Mouse (Mus musculus): ENCODE results near the gene Pgf. TPM values are rescaled to one million over a fixed set of nuclear protein-coding genes. Genes with fewer than 3 reads are reported as not detected.

Gene Pgf
- polyA plus RNA-seq, 1 experiment from 2014 or later = 13.4 TPM

- Histone ChIP-seq H3K9me3 (replicated peaks; ENCODE audit: control insufficient read depth, low read length) (no peaks in the 10 kb centered on the region), H3K27me3 (ENCODE audit: control insufficient read depth, insufficient read depth, low read length) (no peaks in the 10 kb centered on the region), H3K27ac (replicated peaks; ENCODE audit: low read depth, low read length) (no peak overlapping the region), H3K4me2 (ENCODE audit: low read depth, low read length) (no peak overlapping the region), H3K4me3 (ENCODE audit: low read depth, low read length) (no peak overlapping the region), H3K9ac (replicated peaks; ENCODE audit: low read length) (no peak overlapping the region), H3K4me1 (ENCODE audit: control insufficient read depth, insufficient read depth, low read length) (peaks cover 11% of the 10 kb centered on the region), H3K36me3 (replicated peaks; ENCODE audit: control insufficient read depth, insufficient read depth, low read depth, low read length) (no peaks in the 10 kb centered on the region)
- ATAC-seq (replicated peaks; ENCODE audit: insufficient number of reproducible peaks, low FRiP score, low TSS enrichment, low read depth) = no peak
- no peak for DNase-seq (ENCODE audit: low spot score)
- 58% methylated on average over 7 of the region's 7 CpGs for WGBS
These were observed 19.8 kb upstream of the Pgf start for GRCm38 (mm10) chr12:85197371-85197770.

GRCm38 (mm10) chr12:85196191-85196590 is 18.6 kb upstream of the Pgf start:
- ATAC-seq (replicated peaks; ENCODE audit: insufficient number of reproducible peaks, low FRiP score, low TSS enrichment, low read depth) = no peak
- Histone ChIP-seq H3K4me1 (ENCODE audit: control insufficient read depth, insufficient read depth, low read length) (peaks cover 6% of the 10 kb centered on the region), H3K27me3 (ENCODE audit: control insufficient read depth, insufficient read depth, low read length) (no peaks in the 10 kb centered on the region), H3K4me3 (ENCODE audit: low read depth, low read length) (no peak overlapping the region), H3K4me2 (ENCODE audit: low read depth, low read length) (no peak overlapping the region), H3K9me3 (replicated peaks; ENCODE audit: control insufficient read depth, low read length) (no peaks in the 10 kb centered on the region), H3K36me3 (replicated peaks; ENCODE audit: control insufficient read depth, insufficient read depth, low read depth, low read length) (no peaks in the 10 kb centered on the region), H3K27ac (replicated peaks; ENCODE audit: low read depth, low read length) (no peak overlapping the region), H3K9ac (replicated peaks; ENCODE audit: low read length) (no peak overlapping the region)
- DNase-seq (ENCODE audit: low spot score) = no peak
- WGBS = 79% methylated on average over 10 of the region's 10 CpGs

GRCm38 (mm10) chr12:85195086-85195485 is 17.5 kb upstream of the Pgf start:
- no peak for DNase-seq (ENCODE audit: low spot score)
- H3K36me3 ChIP-seq (replicated peaks; ENCODE audit: control insufficient read depth, insufficient read depth, low read depth, low read length) = no peaks in the 10 kb centered on the region
- H3K9ac ChIP-seq (replicated peaks; ENCODE audit: low read length) = no peak overlapping the region
- ATAC-seq (replicated peaks; ENCODE audit: insufficient number of reproducible peaks, low FRiP score, low TSS enrichment, low read depth) = no peak
- no peak overlapping the region for H3K4me2 ChIP-seq (ENCODE audit: low read depth, low read length)
- H3K27ac ChIP-seq (replicated peaks; ENCODE audit: low read depth, low read length) = no peak overlapping the region
- no peaks in the 10 kb centered on the region for H3K27me3 ChIP-seq (ENCODE audit: control insufficient read depth, insufficient read depth, low read length)
- H3K9me3 ChIP-seq (replicated peaks; ENCODE audit: control insufficient read depth, low read length) = no peaks in the 10 kb centered on the region
- H3K4me3 ChIP-seq (ENCODE audit: low read depth, low read length) = no peak overlapping the region
- peaks cover 2% of the 10 kb centered on the region; the same call in 1 of the 2 replicates for H3K4me1 ChIP-seq (ENCODE audit: control insufficient read depth, insufficient read depth, low read length)
- WGBS = 75% methylated on average over 5 of the region's 5 CpGs

- H3K9ac ChIP-seq (replicated peaks; ENCODE audit: low read length) = no peak overlapping the region
- no peak overlapping the region for H3K4me2 ChIP-seq (ENCODE audit: low read depth, low read length)
- ATAC-seq (replicated peaks; ENCODE audit: insufficient number of reproducible peaks, low FRiP score, low TSS enrichment, low read depth) (no peak), DNase-seq (ENCODE audit: low spot score) (no peak)
- no peaks in the 10 kb centered on the region for H3K9me3 ChIP-seq (replicated peaks; ENCODE audit: control insufficient read depth, low read length)
- H3K27ac ChIP-seq (replicated peaks; ENCODE audit: low read depth, low read length) = no peak overlapping the region
- 67% methylated on average over 4 of the region's 4 CpGs for WGBS
- H3K27me3 ChIP-seq (ENCODE audit: control insufficient read depth, insufficient read depth, low read length) = no peaks in the 10 kb centered on the region
- H3K36me3 ChIP-seq (replicated peaks; ENCODE audit: control insufficient read depth, insufficient read depth, low read depth, low read length) = no peaks in the 10 kb centered on the region
- H3K4me3 ChIP-seq (ENCODE audit: low read depth, low read length) = no peak overlapping the region
- H3K4me1 ChIP-seq (ENCODE audit: control insufficient read depth, insufficient read depth, low read length) = peaks cover 2% of the 10 kb centered on the region; the same call in 1 of the 2 replicates
These were observed 17.0 kb upstream of the Pgf start for GRCm38 (mm10) chr12:85194623-85195018.

- ATAC-seq (replicated peaks; ENCODE audit: insufficient number of reproducible peaks, low FRiP score, low TSS enrichment, low read depth) = no peak
- H3K27me3 ChIP-seq (ENCODE audit: control insufficient read depth, insufficient read depth, low read length) = no peaks in the 10 kb centered on the region
These were observed 16.5 kb upstream of the Pgf start for GRCm38 (mm10) chr12:85193923-85194622.

GRCm38 (mm10) chr12:85193146-85193545 is 15.6 kb upstream of the Pgf start:
- no peaks in the 10 kb centered on the region for H3K36me3 ChIP-seq (replicated peaks; ENCODE audit: control insufficient read depth, insufficient read depth, low read depth, low read length)
- peaks cover 2% of the 10 kb centered on the region; the same call in 1 of the 2 replicates for H3K4me1 ChIP-seq (ENCODE audit: control insufficient read depth, insufficient read depth, low read length)
- WGBS = 82% methylated on average over 10 of the region's 10 CpGs
- H3K9ac ChIP-seq (replicated peaks; ENCODE audit: low read length) = no peak overlapping the region
- no peak overlapping the region for H3K4me3 ChIP-seq (ENCODE audit: low read depth, low read length)
- no peak overlapping the region for H3K27ac ChIP-seq (replicated peaks; ENCODE audit: low read depth, low read length)
- H3K9me3 ChIP-seq (replicated peaks; ENCODE audit: control insufficient read depth, low read length) = no peaks in the 10 kb centered on the region
- DNase-seq (ENCODE audit: low spot score) (no peak), ATAC-seq (replicated peaks; ENCODE audit: insufficient number of reproducible peaks, low FRiP score, low TSS enrichment, low read depth) (no peak)
- no peaks in the 10 kb centered on the region for H3K27me3 ChIP-seq (ENCODE audit: control insufficient read depth, insufficient read depth, low read length)
- H3K4me2 ChIP-seq (ENCODE audit: low read depth, low read length) = no peak overlapping the region

More at GRCm38 (mm10) chr12:85193923-85194622, 16.5 kb upstream of the Pgf start:
- Histone ChIP-seq H3K36me3 (replicated peaks; ENCODE audit: control insufficient read depth, insufficient read depth, low read depth, low read length) (no peaks in the 10 kb centered on the region), H3K4me3 (ENCODE audit: low read depth, low read length) (no peak overlapping the region), H3K9me3 (replicated peaks; ENCODE audit: control insufficient read depth, low read length) (no peaks in the 10 kb centered on the region), H3K4me1 (ENCODE audit: control insufficient read depth, insufficient read depth, low read length) (peaks cover 2% of the 10 kb centered on the region; the same call in 1 of the 2 replicates), H3K4me2 (ENCODE audit: low read depth, low read length) (no peak overlapping the region), H3K27ac (replicated peaks; ENCODE audit: low read depth, low read length) (no peak overlapping the region), H3K9ac (replicated peaks; ENCODE audit: low read length) (no peak overlapping the region)
- no peak for DNase-seq (ENCODE audit: low spot score)
- WGBS = 90% methylated on average over 11 of the region's 11 CpGs

- Histone ChIP-seq H3K27me3 (ENCODE audit: control insufficient read depth, insufficient read depth, low read length) (no peaks in the 10 kb centered on the region), H3K27ac (replicated peaks; ENCODE audit: low read depth, low read length) (no peak overlapping the region), H3K4me2 (ENCODE audit: low read depth, low read length) (no peak overlapping the region), H3K4me3 (ENCODE audit: low read depth, low read length) (no peak overlapping the region), H3K4me1 (ENCODE audit: control insufficient read depth, insufficient read depth, low read length) (peaks cover 2% of the 10 kb centered on the region; the same call in 1 of the 2 replicates), H3K9me3 (replicated peaks; ENCODE audit: control insufficient read depth, low read length) (no peaks in the 10 kb centered on the region), H3K9ac (replicated peaks; ENCODE audit: low read length) (no peak overlapping the region), H3K36me3 (replicated peaks; ENCODE audit: control insufficient read depth, insufficient read depth, low read depth, low read length) (no peaks in the 10 kb centered on the region)
- ATAC-seq (replicated peaks; ENCODE audit: insufficient number of reproducible peaks, low FRiP score, low TSS enrichment, low read depth) (no peak), DNase-seq (ENCODE audit: low spot score) (no peak)
- WGBS = 22% methylated on average over 19 of the region's 19 CpGs
These were observed 15.0 kb upstream of the Pgf start for GRCm38 (mm10) chr12:85192461-85193108.

GRCm38 (mm10) chr12:85190290-85190689 is 12.7 kb upstream of the Pgf start:
- DNase-seq (ENCODE audit: low spot score) (no peak), ATAC-seq (replicated peaks; ENCODE audit: insufficient number of reproducible peaks, low FRiP score, low TSS enrichment, low read depth) (no peak)
- H3K4me3 ChIP-seq (ENCODE audit: low read depth, low read length) = no peak overlapping the region
- no peaks in the 10 kb centered on the region for H3K27me3 ChIP-seq (ENCODE audit: control insufficient read depth, insufficient read depth, low read length)
- WGBS = 83% methylated on average over 7 of the region's 7 CpGs
- H3K9me3 ChIP-seq (replicated peaks; ENCODE audit: control insufficient read depth, low read length) = no peaks in the 10 kb centered on the region
- H3K27ac ChIP-seq (replicated peaks; ENCODE audit: low read depth, low read length) = no peak overlapping the region
- H3K36me3 ChIP-seq (replicated peaks; ENCODE audit: control insufficient read depth, insufficient read depth, low read depth, low read length) = no peaks in the 10 kb centered on the region
- no peak overlapping the region for H3K9ac ChIP-seq (replicated peaks; ENCODE audit: low read length)
- no peaks in the 10 kb centered on the region; the same call in 1 of the 2 replicates for H3K4me1 ChIP-seq (ENCODE audit: control insufficient read depth, insufficient read depth, low read length)
- no peak overlapping the region for H3K4me2 ChIP-seq (ENCODE audit: low read depth, low read length)
